Mouse (Mus musculus) kidney, adult 2 months (tissue): ENCODE results near the gene E430018J23Rik. TPM values are rescaled to one million over a fixed set of nuclear protein-coding genes. Genes with fewer than 3 reads are reported as not detected.
"Not testable (repeated sequence)": the region's sequence is repeated elsewhere in the genome, so short reads cannot be mapped to it uniquely, and the experiment has no call there.

Experiments
- DNase-seq: peaks from one replicate; pipeline ENCODE4 v3.0.0; 2021
- H3K27ac ChIP-seq: fragments of 200-500 bp; 2 replicates; pipeline ENCODE4 v1.5.1; 2012; ENCODE audit warnings: low read depth, low read length, control low read depth, inconsistent platforms; ENCODE audit not compliant: insufficient read depth
- H3K27me3 ChIP-seq: fragments of 200-500 bp; replicated peaks from 2 replicates; pipeline ENCODE4 v1.6.1; 2012; ENCODE audit warnings: mild to moderate bottlenecking, moderate library complexity, low read length, inconsistent platforms; ENCODE audit not compliant: control insufficient read depth, insufficient read depth
- H3K36me3 ChIP-seq: fragments of 200-500 bp; 2 replicates; pipeline ENCODE4 v1.6.1; 2012; ENCODE audit warnings: mild to moderate bottlenecking, moderate library complexity, low read length, inconsistent platforms; ENCODE audit not compliant: control insufficient read depth, insufficient read depth
- H3K4me1 ChIP-seq: fragments of 200-500 bp; 2 replicates; pipeline ENCODE4 v1.6.1; 2011; ENCODE audit warnings: low read length; ENCODE audit not compliant: control insufficient read depth, insufficient read depth
- H3K4me3 ChIP-seq: fragments of 200-500 bp; 2 replicates; pipeline ENCODE4 v1.5.1; 2011; ENCODE audit warnings: mild to moderate bottlenecking, low read depth, low read length, control low read depth; ENCODE audit not compliant: insufficient read depth
- CTCF ChIP-seq: fragments of 200-500 bp; conservative IDR thresholded peaks from 2 replicates; pipeline ENCODE4 v1.5.1; 2011; ENCODE audit warnings: low read depth, mild to moderate bottlenecking, control low read depth, low read length, moderate library complexity, mixed read lengths; ENCODE audit not compliant: insufficient read depth, insufficient read length
- POLR2A ChIP-seq: fragments of 200-500 bp; IDR thresholded peaks from one replicate; pipeline ENCODE4 v1.6.1; 2011; ENCODE audit warnings: low read depth, low read length, control low read depth
- WGBS: fragments of 180-500 bp; shearing (Covaris S2); methylation state at CpG from one replicate; pipeline ENCODE4 v1.1.7; 2018; 5-methylcytosine and 5-hydroxymethylcytosine counted together
- polyA plus RNA-seq: library from polyadenylated mRNA; depleted of rRNA; stranded (reverse); fragments of >200 nt; gene quantifications from 2 replicates; pipeline ENCODE4 v1.2.3, GENCODE M21; 2012

Gene E430018J23Rik
- polyA plus RNA-seq, 1 experiment, result 5.5 TPM

GRCm38 (mm10) chr7:127345512-127346325 is 47.7 kb downstream of the E430018J23Rik start, which contains the start of gene Zfp768:
Zfp768 (minus strand) TSS chr7:127345589.
- no peak for TF ChIP-seq CTCF
- no peak for TF ChIP-seq POLR2A
- no peaks in the 10 kb centered on the region for H3K27me3 ChIP-seq
- under 1% methylated on average over 74 of the region's 76 CpGs for WGBS
- H3K36me3 ChIP-seq, result no peaks in the 10 kb centered on the region
- peak; percentile 97 for DNase-seq
- peak within 1 kb of the TSS; percentile 100 for H3K27ac ChIP-seq
- H3K4me1 ChIP-seq, result peaks cover 33% of the 10 kb centered on the region
- peak within 1 kb of the TSS; percentile 91 for H3K4me3 ChIP-seq

DNA sequence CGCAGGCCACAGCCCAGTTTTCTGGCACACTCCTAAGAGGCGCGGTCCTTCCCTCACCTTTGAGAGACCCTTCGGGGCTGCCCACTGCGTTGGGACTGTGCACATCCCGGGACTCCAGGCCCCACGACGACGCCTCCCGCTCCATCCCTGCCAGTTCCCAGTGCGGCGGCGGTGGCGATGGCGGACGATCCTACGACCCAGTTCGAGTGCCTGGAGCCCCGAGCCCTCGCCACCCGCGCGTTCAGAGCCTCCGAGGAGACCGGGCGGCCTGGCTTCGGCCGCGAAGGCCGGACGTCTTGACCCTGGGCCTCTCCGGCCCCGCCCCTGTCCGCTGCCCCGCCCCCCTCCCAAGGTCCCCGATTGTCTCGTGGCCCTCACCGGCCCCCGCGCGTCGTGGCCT is 48.3 kb downstream of the E430018J23Rik start:
- under 1% methylated on average over 41 of the region's 42 CpGs for WGBS
- Histone ChIP-seq H3K4me1 (peaks cover 34% of the 10 kb centered on the region), H3K4me3 (peak overlapping the region; percentile 91), H3K27me3 (no peaks in the 10 kb centered on the region), H3K36me3 (no peaks in the 10 kb centered on the region), H3K27ac (peak overlapping the region; percentile 95)
- no peak for TF ChIP-seq CTCF
- TF ChIP-seq POLR2A, result peak; percentile 26
- no peak for DNase-seq

DNA sequence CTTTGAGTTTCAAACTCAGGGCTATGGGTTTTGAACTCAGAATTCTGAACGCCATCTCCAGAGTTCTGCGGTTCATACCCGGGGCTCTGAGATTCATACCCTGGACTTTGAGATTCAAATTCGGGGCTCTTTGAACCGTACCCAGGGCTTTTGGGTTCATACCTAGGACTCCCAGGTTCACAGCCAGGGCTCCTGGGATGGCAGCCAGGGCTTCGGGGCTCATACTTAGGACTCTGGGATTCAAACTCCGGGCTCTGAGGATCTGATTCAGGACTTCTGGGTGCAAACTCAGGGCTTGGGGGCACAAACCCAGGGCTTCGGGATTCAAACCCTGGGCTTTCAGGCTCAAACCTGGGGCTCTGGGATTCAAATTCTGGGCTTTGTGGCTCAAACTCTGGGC is 49.1 kb downstream of the E430018J23Rik start:
- Histone ChIP-seq H3K36me3 (no peaks in the 10 kb centered on the region), H3K27me3 (no peaks in the 10 kb centered on the region), H3K4me3 (peak overlapping the region; percentile 91), H3K4me1 (peaks cover 34% of the 10 kb centered on the region), H3K27ac (peak overlapping the region; percentile 95; the same call in 1 of the 2 replicates)
- peak; percentile 73 for DNase-seq
- WGBS, result 50% methylated on average over 8 of the region's 8 CpGs
- TF ChIP-seq CTCF (no peak), POLR2A (no peak)

DNA sequence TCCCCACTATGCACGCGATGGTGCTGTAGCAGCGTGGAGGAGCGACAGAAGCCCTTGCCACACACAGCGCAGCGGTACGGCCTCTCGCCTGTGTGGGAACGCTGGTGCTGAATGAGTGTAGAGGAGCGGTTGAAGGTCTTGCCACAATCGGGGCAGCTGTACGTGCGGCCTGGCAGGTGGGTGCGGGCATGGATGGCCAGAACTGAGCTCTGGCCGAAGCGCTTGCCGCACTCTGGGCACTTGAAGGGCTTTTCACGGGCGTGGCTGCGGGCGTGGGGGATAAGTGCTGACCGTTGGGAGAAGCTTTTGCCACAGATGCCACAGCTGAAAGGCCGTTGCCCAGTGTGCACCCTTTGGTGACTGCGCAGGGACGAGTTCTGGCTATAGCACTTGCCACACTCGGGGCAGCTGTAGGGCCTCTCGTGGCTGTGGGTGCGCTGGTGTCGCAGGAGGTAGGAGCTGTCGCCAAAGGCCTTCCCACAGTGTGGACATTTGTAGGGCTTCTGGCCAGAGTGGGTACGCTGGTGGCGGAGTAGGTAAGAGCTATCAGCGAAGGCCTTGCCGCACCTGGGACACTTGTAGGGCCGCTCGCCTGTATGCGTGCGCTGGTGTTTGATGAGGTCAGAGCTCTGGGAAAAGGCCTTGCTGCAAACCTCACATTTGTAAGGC is 49.9 kb downstream of the E430018J23Rik start:
- H3K4me1 ChIP-seq, result peaks cover 34% of the 10 kb centered on the region
- no peaks in the 10 kb centered on the region for H3K36me3 ChIP-seq
- TF ChIP-seq POLR2A (no peak), CTCF (no peak)
- no peak overlapping the region for H3K4me3 ChIP-seq
- WGBS, result 92% methylated on average over 38 of the region's 38 CpGs
- peak; percentile 8 for DNase-seq
- H3K27ac ChIP-seq, result 0 out of 2 replicates have a peak overlapping the region, but pooled peaks have one; percentile 1
- no peaks in the 10 kb centered on the region for H3K27me3 ChIP-seq

GRCm38 (mm10) chr7:127342888-127343287 is 50.5 kb downstream of the E430018J23Rik start:
- H3K27me3 ChIP-seq, result no peaks in the 10 kb centered on the region
- WGBS, result 76% methylated on average over 7 of the region's 7 CpGs
- H3K4me3 ChIP-seq, result no peak overlapping the region
- peak overlapping the region; percentile 51; the same call in 1 of the 2 replicates for H3K27ac ChIP-seq
- H3K36me3 ChIP-seq, result no peaks in the 10 kb centered on the region
- TF ChIP-seq POLR2A, result no peak
- TF ChIP-seq CTCF, result no peak
- H3K4me1 ChIP-seq, result peaks cover 34% of the 10 kb centered on the region
- peak; percentile 15 for DNase-seq

- Histone ChIP-seq H3K27ac (peak overlapping the region; percentile 51; the same call in 1 of the 2 replicates), H3K4me1 (peaks cover 34% of the 10 kb centered on the region)
- peak; percentile 53 for DNase-seq
These were observed 51.1 kb downstream of the E430018J23Rik start for GRCm38 (mm10) chr7:127342332-127342731.

DNA sequence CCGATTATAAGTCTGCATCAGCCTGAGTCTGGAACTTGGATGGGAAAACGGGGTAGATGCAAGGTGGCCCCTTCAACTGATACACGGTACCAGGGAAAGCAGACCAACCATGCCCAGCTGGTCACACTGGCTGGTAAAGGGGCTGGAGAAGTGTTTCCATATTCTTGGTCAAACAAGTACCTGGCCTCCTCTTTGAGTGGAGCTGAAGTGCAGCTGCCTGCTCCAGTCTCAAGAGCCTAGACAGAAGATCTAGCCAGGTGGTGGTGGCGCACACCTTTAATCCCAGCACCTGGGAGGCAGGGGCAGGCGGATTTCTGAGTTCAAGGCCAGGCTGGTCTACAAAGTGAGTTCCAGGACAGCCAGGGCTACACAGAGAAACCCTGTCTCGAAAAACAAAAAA is 51.6 kb downstream of the E430018J23Rik start:
- H3K36me3 ChIP-seq, H3K4me3 ChIP-seq, H3K27me3 ChIP-seq: not testable (repeated sequence)
- WGBS, result 77% methylated on average over 6 of the region's 6 CpGs
- H3K4me1 ChIP-seq, result peaks cover 32% of the 10 kb centered on the region
- peak overlapping the region; percentile 64 for H3K27ac ChIP-seq
- peak; percentile 3 for DNase-seq

More at GRCm38 (mm10) chr7:127342332-127342731, 51.1 kb downstream of the E430018J23Rik start:
- 36% methylated on average over 4 of the region's 4 CpGs for WGBS
- H3K36me3 ChIP-seq, result no peaks in the 10 kb centered on the region
- H3K4me3 ChIP-seq, result no peak overlapping the region
- no peaks in the 10 kb centered on the region for H3K27me3 ChIP-seq
- no peak for TF ChIP-seq POLR2A
- peak; percentile 51 for TF ChIP-seq CTCF
